Mouse (Mus musculus): ENCODE data around the gene Sacs.

Gene Sacs

DNA sequence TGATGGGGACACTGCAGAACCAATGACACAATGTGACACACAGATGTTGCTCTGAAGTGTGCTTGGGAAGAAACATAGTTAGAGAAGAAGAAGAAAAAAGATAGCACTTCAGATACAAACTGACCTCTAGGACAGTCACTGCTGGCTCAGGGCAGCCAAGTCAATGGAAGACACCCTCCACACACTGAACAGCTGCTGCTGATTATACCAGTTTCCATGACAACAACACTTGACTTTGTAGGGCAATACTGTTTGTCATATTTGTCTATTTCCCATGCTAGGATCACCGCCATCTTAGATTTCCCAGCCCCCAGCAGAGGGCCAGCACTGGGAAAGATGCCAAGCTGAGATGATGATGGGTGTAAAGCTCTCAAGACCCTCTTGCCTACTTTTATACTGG is 22.7 kb downstream of the Sacs start:
- DNase-seq (ENCODE audit: low spot score in 2 of 2) = no peak

- no peak for DNase-seq (ENCODE audit: low spot score in 2 of 2)
Measured at GRCm38 (mm10) chr14:61161367-61162334, 23.4 kb downstream of the Sacs start.

DNA sequence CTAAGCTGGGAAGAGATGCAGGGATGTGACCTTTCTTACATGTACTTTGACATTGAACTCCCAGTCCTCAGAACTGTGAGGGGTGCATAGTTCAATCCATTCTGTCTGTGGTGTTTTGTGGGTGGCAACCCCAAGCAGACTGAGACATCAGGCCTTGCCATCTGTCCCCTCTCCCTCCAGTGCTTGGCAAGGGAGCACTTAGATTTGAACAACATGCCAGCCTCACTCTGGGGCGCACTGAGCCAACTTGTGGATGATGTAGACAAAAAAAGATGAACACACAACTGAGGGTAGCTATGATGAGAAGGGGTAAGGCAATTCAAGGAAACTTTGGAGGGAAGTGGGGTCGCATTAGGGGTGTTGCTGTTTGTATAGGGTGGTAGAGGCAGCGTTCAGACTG is 26.2 kb downstream of the Sacs start:
- no peak for DNase-seq (ENCODE audit: low spot score in 2 of 2)

- no peak for DNase-seq (ENCODE audit: low spot score in 2 of 2)
Measured at GRCm38 (mm10) chr14:61165929-61166328, 27.7 kb downstream of the Sacs start.

- DNase-seq (ENCODE audit: low spot score in 2 of 2) = no peak
Measured at GRCm38 (mm10) chr14:61171261-61171970, 33.2 kb downstream of the Sacs start.

DNA sequence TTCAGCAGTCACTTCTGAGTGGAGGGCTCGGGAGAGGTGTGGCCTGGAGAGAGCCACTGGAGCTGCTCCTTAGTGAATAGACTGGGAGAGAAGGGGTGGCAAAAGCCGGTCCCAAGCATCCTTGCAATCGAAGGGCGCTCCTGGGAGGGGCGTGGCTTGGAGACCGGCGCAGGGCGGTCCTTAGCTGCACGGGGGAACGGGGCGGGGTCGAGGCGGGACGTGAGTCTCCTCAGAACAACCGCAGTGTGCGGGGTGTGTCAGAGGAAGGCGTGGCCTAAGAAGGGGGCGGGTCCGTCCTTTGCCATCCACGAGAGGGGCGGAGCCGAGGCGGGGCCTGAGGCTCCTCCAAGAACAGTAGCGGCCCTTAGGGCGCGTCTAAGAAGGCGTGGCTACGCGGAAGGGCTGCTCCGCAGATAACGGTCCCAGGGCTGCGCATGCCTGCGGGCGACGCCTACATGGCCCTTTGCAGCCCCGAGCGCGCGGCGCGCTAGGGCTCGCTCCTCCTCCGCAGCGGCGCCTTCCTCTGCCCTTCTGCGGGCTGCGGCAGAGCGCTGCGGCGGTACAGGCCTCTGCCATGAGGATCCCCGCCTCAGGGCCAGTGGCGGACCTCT is 34.4 kb downstream of the Sacs start:
- DNase-seq (ENCODE audit: low spot score in 2 of 2) = peak; percentile 93 to 96

- DNase-seq (ENCODE audit: low spot score in 2 of 2) = no peak
Measured at GRCm38 (mm10) chr14:61173229-61173628, 35.0 kb downstream of the Sacs start.

GRCm38 (mm10) chr14:61191904-61192303 is 53.6 kb downstream of the Sacs start:
- DNase-seq (ENCODE audit: low spot score in 2 of 2) = no peak

GRCm38 (mm10) chr14:61192326-61192725 is 54.1 kb downstream of the Sacs start:
- no peak for DNase-seq (ENCODE audit: low spot score in 2 of 2)

DNA sequence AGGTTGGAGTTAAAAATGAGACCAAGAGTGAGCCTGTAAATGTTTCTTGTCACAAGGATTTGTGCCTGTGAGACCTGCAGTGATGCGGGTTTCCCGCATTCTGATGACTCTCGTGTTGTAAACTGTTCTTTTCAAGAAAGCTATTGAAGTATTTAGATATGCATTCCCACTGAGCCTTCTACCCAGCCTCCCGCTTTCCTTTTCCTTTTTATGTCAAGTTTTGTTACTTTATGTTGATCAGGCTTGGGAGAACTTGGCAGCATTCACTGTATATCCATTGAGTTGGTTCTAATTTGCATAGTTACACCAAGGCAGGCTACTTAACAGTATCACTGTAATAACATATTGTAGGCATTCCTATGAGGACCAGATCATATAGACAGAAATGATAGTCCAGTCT is 56.2 kb downstream of the Sacs start:
- DNase-seq (ENCODE audit: low spot score in 2 of 2) = no peak

GRCm38 (mm10) chr14:61210111-61210510 is 71.9 kb downstream of the Sacs start:
- no peak for DNase-seq (ENCODE audit: low spot score in 2 of 2)

DNA sequence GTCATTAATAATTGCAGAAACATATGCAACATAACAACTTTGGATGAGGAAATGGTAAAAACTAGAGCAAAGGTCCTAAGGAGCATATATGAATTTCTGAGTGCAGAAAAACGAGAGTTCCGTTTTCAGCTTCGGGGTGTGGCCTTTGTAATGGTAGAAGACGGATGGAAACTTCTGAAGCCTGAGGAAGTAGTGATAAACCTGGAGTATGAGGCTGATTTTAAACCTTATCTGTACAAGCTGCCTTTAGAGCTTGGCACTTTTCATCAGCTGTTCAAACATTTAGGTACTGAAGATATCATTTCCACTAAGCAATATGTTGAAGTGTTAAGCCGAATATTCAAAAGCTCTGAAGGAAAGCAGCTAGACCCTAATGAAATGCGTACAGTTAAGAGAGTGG is 73.5 kb downstream of the Sacs start:
- no peak for DNase-seq (ENCODE audit: low spot score in 2 of 2)

GRCm38 (mm10) chr14:61221166-61221565 is 82.9 kb downstream of the Sacs start:
- no peak for DNase-seq (ENCODE audit: low spot score in 2 of 2)

DNA sequence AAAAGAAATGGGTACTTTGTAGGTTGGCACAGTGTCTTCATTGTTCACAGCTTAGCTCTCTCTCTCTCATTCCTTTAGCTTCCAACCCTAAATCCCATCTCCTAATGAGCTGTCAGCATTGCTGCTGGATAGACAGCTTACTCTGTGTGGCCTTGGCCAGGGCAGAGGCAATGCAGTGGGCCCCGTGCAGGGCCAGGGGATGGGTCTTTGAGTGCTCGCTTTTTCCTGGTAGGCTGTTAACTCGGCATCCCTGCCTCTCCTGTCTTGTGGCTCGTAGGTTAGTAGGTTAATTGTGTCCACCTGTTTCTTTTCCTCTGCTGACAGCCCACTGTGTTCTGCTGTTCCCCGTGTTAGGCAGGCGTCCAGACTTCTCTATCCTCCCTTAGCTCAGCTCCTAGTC is 84.2 kb downstream of the Sacs start:
- no peak for DNase-seq (ENCODE audit: low spot score in 2 of 2)

- no peak for DNase-seq (ENCODE audit: low spot score in 2 of 2)
Measured at GRCm38 (mm10) chr14:61223740-61224139, 85.5 kb downstream of the Sacs start.

- no peak for DNase-seq (ENCODE audit: low spot score in 2 of 2)
Measured at GRCm38 (mm10) chr14:61224387-61225077, 86.3 kb downstream of the Sacs start.

GRCm38 (mm10) chr14:61226151-61226550 is 87.9 kb downstream of the Sacs start:
- DNase-seq (ENCODE audit: low spot score in 2 of 2) = no peak

GRCm38 (mm10) chr14:61229763-61230162 is 91.5 kb downstream of the Sacs start:
- DNase-seq (ENCODE audit: low spot score in 2 of 2) = no peak

- no peak for DNase-seq (ENCODE audit: low spot score in 2 of 2)
Measured at GRCm38 (mm10) chr14:61230179-61230578, 91.9 kb downstream of the Sacs start.

- DNase-seq (ENCODE audit: low spot score in 2 of 2) = no peak
Measured at GRCm38 (mm10) chr14:61232016-61232568, 93.8 kb downstream of the Sacs start.

DNA sequence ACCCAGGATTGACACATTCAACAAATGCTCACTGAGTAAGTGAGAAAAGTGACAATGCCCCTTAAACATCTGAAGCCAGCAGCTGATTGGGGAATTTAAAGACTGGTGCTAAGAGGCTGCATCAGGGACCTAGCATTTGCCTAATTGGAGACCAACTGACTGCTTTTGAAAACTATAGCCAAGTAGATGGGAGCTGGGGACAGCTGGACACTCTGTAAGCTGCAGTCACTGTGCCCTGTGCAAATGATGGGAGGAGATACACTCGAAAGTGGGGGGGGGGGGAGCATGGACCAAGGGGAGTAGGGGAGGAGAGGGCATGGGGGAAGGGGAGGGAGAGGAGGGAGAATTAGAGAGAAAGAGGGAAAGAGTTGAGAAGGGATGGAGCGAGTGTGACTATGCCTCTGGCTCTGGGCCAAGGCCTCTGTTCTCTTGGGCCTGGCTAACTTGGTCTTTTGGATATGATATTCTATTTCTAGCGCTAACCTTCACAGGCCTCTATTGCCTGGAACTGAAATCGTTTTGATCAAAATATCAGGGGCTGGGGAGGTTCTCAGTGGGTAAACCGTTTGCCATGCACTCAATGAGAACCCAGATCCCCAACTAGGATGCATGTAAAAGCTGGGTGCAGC is 97.7 kb downstream of the Sacs start:
- no peak for DNase-seq (ENCODE audit: low spot score in 2 of 2)

Measured in frontal cortex, postnatal 25 days (tissue).